Comparison of ENCODE assay signal across 10 mouse cellular contexts in genomic region chr3:87996971-87997614, GRCm38 (mm10). TPM values are rescaled to one million over a fixed set of nuclear protein-coding genes. Genes with fewer than 3 reads are reported as not detected.
DNase-seq lines count a peak whose midpoint lies in the region; ATAC-seq and TF ChIP-seq lines count a peak whose summit lies in the region.
"Had no signal": no experiment of that assay in that cellular context is flagged by ENCODE, and none has a peak within 500 bp of the region (broad histone marks: within the 10 kb centered on the region; RNA-seq: fewer than 3 reads in every experiment).

No protein-coding gene starts in this region.

- intact Hi-C loops in gastrocnemius, postnatal 36 days (cut with DNase I) = no loop called here

- no peak overlapping the region for H3K9ac ChIP-seq in liver, embryonic 11.5 days (ENCODE audit: low read depth, low read length)
- H3K9ac ChIP-seq in neural tube, embryonic 15.5 days (replicated peaks) = peak overlapping the region; percentile 54

- DNase-seq in gastrocnemius, postnatal 10 days = peak; percentile 35
- no peak for DNase-seq in gastrocnemius, postnatal 36 days
- peak; percentile 57 for DNase-seq in adrenal gland, postnatal 25 days
- DNase-seq in heart, postnatal 4 days = peak; percentile 53
- DNase-seq in liver, embryonic 11.5 days (ENCODE audit: low spot score) = no peak
- DNase-seq in thymus, adult 2 months = no peak

- peak overlapping the region; percentile 65 for H3K4me2 ChIP-seq in liver, embryonic 11.5 days
- peak overlapping the region; percentile 92 for H3K4me2 ChIP-seq in neural tube, embryonic 15.5 days

- no peaks in the 10 kb centered on the region for H3K9me3 ChIP-seq in liver, embryonic 11.5 days (ENCODE audit: control insufficient read depth, low read length)
- H3K9me3 ChIP-seq in neural tube, embryonic 15.5 days (replicated peaks) = no peaks in the 10 kb centered on the region
- H3K9me3 ChIP-seq: G1E had no signal

- TF ChIP-seq CTCF in thymus, adult 2 months (IDR thresholded peaks at IDR 0.05; ENCODE audit: borderline replicate concordance, control insufficient read depth, extremely low read depth, insufficient read depth, low read length, poor library complexity) = no peak

- no peaks in the 10 kb centered on the region; the same call in 1 of the 2 replicates for H3K4me1 ChIP-seq in liver, embryonic 11.5 days (replicated peaks; ENCODE audit: control insufficient read depth, insufficient read depth, low read length)
- H3K4me1 ChIP-seq in neural tube, embryonic 15.5 days = peaks cover 49% of the 10 kb centered on the region
- H3K4me1 ChIP-seq in thymus, adult 2 months (replicated peaks; ENCODE audit: control insufficient read depth, insufficient read depth, low read length) = no peaks in the 10 kb centered on the region

- peaks cover 99% of the 10 kb centered on the region for H3K27me3 ChIP-seq in liver, embryonic 11.5 days (replicated peaks; ENCODE audit: control insufficient read depth, insufficient read depth, low read length)
- H3K27me3 ChIP-seq in neural tube, embryonic 15.5 days (replicated peaks) = peaks cover 97% of the 10 kb centered on the region
- H3K27me3 ChIP-seq in thymus, adult 2 months (ENCODE audit: control insufficient read depth, insufficient read depth, low read length) = peaks cover 34% of the 10 kb centered on the region

- no peak overlapping the region for H3K27ac ChIP-seq in liver, embryonic 11.5 days (ENCODE audit: low read depth, low read length)
- no peak overlapping the region for H3K27ac ChIP-seq in neural tube, embryonic 15.5 days (replicated peaks)
- H3K27ac ChIP-seq in thymus, adult 2 months (ENCODE audit: control insufficient read depth, insufficient read depth, low read length) = no peak overlapping the region

- TF ChIP-seq POLR2A in thymus, adult 2 months (IDR thresholded peaks at IDR 0.05; ENCODE audit: control insufficient read depth, extremely low read depth, insufficient read depth, low read length, poor library complexity) = no peak

- ATAC-seq in liver, embryonic 11.5 days (replicated peaks; ENCODE audit: low FRiP score) = no peak
- no peak; the same call in 1 of the 2 replicates for ATAC-seq in neural tube, embryonic 15.5 days (ENCODE audit: low FRiP score)
- no peak for ATAC-seq in inflammation-experienced regulatory T-cells, adult 6 months

- 3% methylated on average over 49 of the region's 49 CpGs for WGBS in liver, embryonic 11.5 days
- 1% methylated on average over 49 of the region's 49 CpGs for WGBS in neural tube, embryonic 15.5 days
- WGBS in thymus, adult 2 months = 3% methylated on average over 45 of the region's 49 CpGs

- no peaks in the 10 kb centered on the region for H3K36me3 ChIP-seq in liver, embryonic 11.5 days (ENCODE audit: control insufficient read depth, insufficient read depth, low read length)
- H3K36me3 ChIP-seq in neural tube, embryonic 15.5 days = no peaks in the 10 kb centered on the region
- no peaks in the 10 kb centered on the region for H3K36me3 ChIP-seq in thymus, adult 2 months (ENCODE audit: control insufficient read depth, insufficient read depth, low read length)
- H3K36me3 ChIP-seq: G1E had no signal

- H3K4me3 ChIP-seq in liver, embryonic 11.5 days (ENCODE audit: low read depth, low read length) = peak overlapping the region; percentile 44
- H3K4me3 ChIP-seq in neural tube, embryonic 15.5 days (replicated peaks) = peak overlapping the region; percentile 47
- H3K4me3 ChIP-seq in thymus, adult 2 months (ENCODE audit: control insufficient read depth, insufficient read depth, low read length) = no peak overlapping the region

RNA-seq across cellular contexts. Expression of gene Bcan, which starts 2.9 kb away (rescaled TPM):
- total RNA-seq in gastrocnemius, postnatal 10 days (2021) = 1 to 10 TPM in 1 of 2 experiments, under 1 TPM in 1; 0.61 to 1.9 TPM
- total RNA-seq in gastrocnemius, postnatal 36 days (2021) = under 1 TPM; 0.08 to 0.17 TPM
- total RNA-seq in adrenal gland, postnatal 25 days (2021) = 62.8 and 74.9 TPM in 2 replicates
- under 1 TPM; 0.12 to 0.29 TPM for total RNA-seq in heart, postnatal 4 days (2021)
- 0.08 TPM in 1 of 2 replicates, not detected in the other for polyA plus RNA-seq in liver, embryonic 11.5 days (2014; fragmentation: Nextera tagmentation; extraction: Ambion mirVana)
- polyA plus RNA-seq in neural tube, embryonic 15.5 days (2015; fragmentation: Nextera tagmentation; extraction: Ambion mirVana) = 127 and 139 TPM in 2 replicates
- polyA plus RNA-seq in inflammation-experienced regulatory T-cells, adult 6 months (2017; shearing (Covaris generic)) = not detected
- polyA plus RNA-seq in thymus, adult 2 months (2012; rRNA removed) = 0.23 and 0.54 TPM in 2 replicates
- total RNA-seq: G1E; hematopoietic stem cell, adult 5-6 weeks had no signal
- polyA plus RNA-seq: G1E had no signal

RNA-seq across cellular contexts. Expression of gene Nes, which starts 26.2 kb away (rescaled TPM):
- 10 to 100 TPM; 72.4 to 87.7 TPM for total RNA-seq in gastrocnemius, postnatal 10 days (2021)
- total RNA-seq in gastrocnemius, postnatal 36 days (2021) = 10 to 100 TPM; 15.4 to 20.5 TPM
- total RNA-seq in adrenal gland, postnatal 25 days (2021) = 8.7 and 9.3 TPM in 2 replicates
- 10 to 100 TPM; 66.5 to 70.4 TPM for total RNA-seq in heart, postnatal 4 days (2021)
- polyA plus RNA-seq in liver, embryonic 11.5 days (2014; fragmentation: Nextera tagmentation; extraction: Ambion mirVana) = 4.9 and 5.8 TPM in 2 replicates
- 22.5 and 22.8 TPM in 2 replicates for polyA plus RNA-seq in neural tube, embryonic 15.5 days (2015; fragmentation: Nextera tagmentation; extraction: Ambion mirVana)
- polyA plus RNA-seq in inflammation-experienced regulatory T-cells, adult 6 months (2017; shearing (Covaris generic)) = not detected
- polyA plus RNA-seq in thymus, adult 2 months (2012; rRNA removed) = 1.1 and 1.3 TPM in 2 replicates

RNA-seq across cellular contexts. Expression of gene Hapln2, which starts 30.3 kb away (rescaled TPM):
- total RNA-seq in gastrocnemius, postnatal 10 days (2021) = not detected
- total RNA-seq in gastrocnemius, postnatal 36 days (2021) = under 1 TPM in 1 of 2 experiments, not detected in 1; 0.42 TPM
- total RNA-seq in adrenal gland, postnatal 25 days (2021) = not detected in 2 replicates
- not detected for total RNA-seq in heart, postnatal 4 days (2021)
- not detected in 2 replicates for polyA plus RNA-seq in liver, embryonic 11.5 days (2014; fragmentation: Nextera tagmentation; extraction: Ambion mirVana)
- 0.34 and 0.90 TPM in 2 replicates for polyA plus RNA-seq in neural tube, embryonic 15.5 days (2015; fragmentation: Nextera tagmentation; extraction: Ambion mirVana)
- not detected for polyA plus RNA-seq in inflammation-experienced regulatory T-cells, adult 6 months (2017; shearing (Covaris generic))
- 0.23 and 0.26 TPM in 2 replicates for polyA plus RNA-seq in thymus, adult 2 months (2012; rRNA removed)
- total RNA-seq: G1E; hematopoietic stem cell, adult 5-6 weeks had no signal
- polyA plus RNA-seq: G1E had no signal

RNA-seq across cellular contexts. Expression of gene Gpatch4, which starts 45.8 kb away (rescaled TPM):
- total RNA-seq in gastrocnemius, postnatal 10 days (2021) = 10 to 100 TPM; 12.5 to 14.7 TPM
- 10 to 100 TPM; 16.0 to 17.1 TPM for total RNA-seq in gastrocnemius, postnatal 36 days (2021)
- total RNA-seq in adrenal gland, postnatal 25 days (2021) = 14.1 and 23.4 TPM in 2 replicates
- total RNA-seq in heart, postnatal 4 days (2021) = 1 to 10 TPM; 7.2 to 7.5 TPM
- polyA plus RNA-seq in liver, embryonic 11.5 days (2014; fragmentation: Nextera tagmentation; extraction: Ambion mirVana) = 60.6 and 60.7 TPM in 2 replicates
- polyA plus RNA-seq in neural tube, embryonic 15.5 days (2015; fragmentation: Nextera tagmentation; extraction: Ambion mirVana) = 36.6 and 42.6 TPM in 2 replicates
- polyA plus RNA-seq in inflammation-experienced regulatory T-cells, adult 6 months (2017; shearing (Covaris generic)) = 10 to 100 TPM; 20.8 to 37.5 (median 36.6) TPM
- 11.3 and 14.7 TPM in 2 replicates for polyA plus RNA-seq in thymus, adult 2 months (2012; rRNA removed)

RNA-seq across cellular contexts. Expression of gene Crabp2, which starts 48.6 kb away (rescaled TPM):
- 1 to 10 TPM in 1 of 2 experiments, under 1 TPM in 1; 0.96 to 1.1 TPM for total RNA-seq in gastrocnemius, postnatal 10 days (2021)
- under 1 TPM; 0.37 to 0.48 TPM for total RNA-seq in gastrocnemius, postnatal 36 days (2021)
- not detected in 2 replicates for total RNA-seq in adrenal gland, postnatal 25 days (2021)
- total RNA-seq in heart, postnatal 4 days (2021) = 1 to 10 TPM in 1 of 2 experiments, under 1 TPM in 1; 0.91 to 1.0 TPM
- polyA plus RNA-seq in liver, embryonic 11.5 days (2014; fragmentation: Nextera tagmentation; extraction: Ambion mirVana) = 24.9 and 29.9 TPM in 2 replicates
- 81.1 and 86.0 TPM in 2 replicates for polyA plus RNA-seq in neural tube, embryonic 15.5 days (2015; fragmentation: Nextera tagmentation; extraction: Ambion mirVana)
- not detected for polyA plus RNA-seq in inflammation-experienced regulatory T-cells, adult 6 months (2017; shearing (Covaris generic))
- polyA plus RNA-seq in thymus, adult 2 months (2012; rRNA removed) = 1.6 and 2.3 TPM in 2 replicates
- total RNA-seq: hematopoietic stem cell, adult 5-6 weeks had no signal
- polyA plus RNA-seq: G1E had no signal

Comparison
In these comparisons a context has a peak if more than half of its experiments do, and no peak if none do; other contexts are left out.
1. DNase-seq: peak in gastrocnemius, postnatal 10 days (single experiment), adrenal gland, postnatal 25 days (single experiment) and heart, postnatal 4 days (single experiment); none in gastrocnemius, postnatal 36 days (0 of 2), liver, embryonic 11.5 days (single experiment) and thymus, adult 2 months (single experiment).
2. RNA of gene Bcan, which starts 2.9 kb away (total RNA-seq): 62.8 to 74.9 TPM in adrenal gland, postnatal 25 days; 0.61 to 1.9 TPM in gastrocnemius, postnatal 10 days, 0.12 to 0.29 TPM in heart, postnatal 4 days and 0.08 to 0.17 TPM in gastrocnemius, postnatal 36 days; every median in the first group is over 10 times any median in the second.